Mouse (Mus musculus) limb, embryonic 15.5 days (tissue): ENCODE results near the gene Gprasp2. TPM values are rescaled to one million over a fixed set of nuclear protein-coding genes. Genes with fewer than 3 reads are reported as not detected.
"Not testable (repeated sequence)": the region's sequence is repeated elsewhere in the genome, so short reads cannot be mapped to it uniquely, and the experiment has no call there.

ENCODE experiments used
- ATAC-seq: fragments of 200-750 bp; cut with Nextera tagmentation; 2 replicates; pipeline ENCODE4 v1.8.0; 2017; ENCODE audit warnings: low read depth, moderate TSS enrichment; ENCODE audit not compliant: insufficient number of reproducible peaks, low FRiP score, low TSS enrichment
- H3K27ac ChIP-seq: fragments of 300-500 bp; sonication (generic); 2 replicates; pipeline ENCODE4 v1.5.1; 2015; ENCODE audit warnings: moderate library complexity, mild to moderate bottlenecking, inconsistent platforms
- H3K27me3 ChIP-seq: fragments of 300-500 bp; sonication (generic); 2 replicates; pipeline ENCODE4 v1.6.1; 2015; ENCODE audit warnings: inconsistent platforms
- H3K36me3 ChIP-seq: fragments of 300-500 bp; sonication (generic); 2 replicates; pipeline ENCODE4 v1.6.1; 2015; ENCODE audit warnings: inconsistent platforms
- H3K4me1 ChIP-seq: fragments of 300-500 bp; sonication (generic); 2 replicates; pipeline ENCODE4 v1.6.1; 2015; ENCODE audit warnings: inconsistent platforms
- H3K4me2 ChIP-seq: fragments of 300-500 bp; sonication (generic); 2 replicates; pipeline ENCODE4 v1.6.1; 2015; ENCODE audit warnings: mild to moderate bottlenecking, inconsistent platforms
- H3K4me3 ChIP-seq: fragments of 300-500 bp; sonication (generic); 2 replicates; pipeline ENCODE4 v1.5.1; 2015; ENCODE audit warnings: mild to moderate bottlenecking, inconsistent platforms
- H3K9ac ChIP-seq: fragments of 300-500 bp; sonication (generic); 2 replicates; pipeline ENCODE4 v1.6.1; 2015; ENCODE audit warnings: inconsistent platforms
- H3K9me3 ChIP-seq: fragments of 300-500 bp; sonication (generic); 2 replicates; pipeline ENCODE4 v1.6.1; 2016; ENCODE audit warnings: inconsistent platforms
- WGBS: fragments of 180-500 bp; shearing (Covaris S2); methylation state at CpG from one replicate; pipeline ENCODE4 v1.1.7; 2015; 5-methylcytosine and 5-hydroxymethylcytosine counted together
- polyA plus RNA-seq: library from polyadenylated mRNA; unstranded; fragments of >200 nt; fragmentation: Nextera tagmentation; extraction: Ambion mirVana; gene quantifications from 2 replicates; pipeline ENCODE4 v1.2.1, GENCODE M21; 2015

Gene Gprasp2
- polyA plus RNA-seq: 37.8 and 38.8 TPM in 2 replicates

GRCm38 (mm10) chrX:135838521-135839360 lies at the start of gene Gprasp2:
Gprasp2 (plus strand) TSS chrX:135839034.
- H3K9ac ChIP-seq: 0 out of 2 replicates have a peak within 1 kb of the TSS, but pooled peaks have one; percentile 23
- H3K4me3 ChIP-seq: peak within 1 kb of the TSS; percentile 51
- not testable (repeated sequence) for H3K27me3 ChIP-seq, H3K27ac ChIP-seq, H3K36me3 ChIP-seq, H3K9me3 ChIP-seq, H3K4me1 ChIP-seq
- H3K4me2 ChIP-seq: peak within 1 kb of the TSS; percentile 73
- ATAC-seq: peak; percentile 87
- 27% methylated on average over 23 of the region's 32 CpGs for WGBS

GRCm38 (mm10) chrX:135791536-135791935 lies 47.3 kb upstream of the Gprasp2 start:
- Histone ChIP-seq H3K4me2 (no peak overlapping the region), H3K4me3 (no peak overlapping the region), H3K27me3 (no peaks in the 10 kb centered on the region), H3K4me1 (no peaks in the 10 kb centered on the region), H3K9ac (no peak overlapping the region), H3K36me3 (no peaks in the 10 kb centered on the region), H3K9me3 (no peaks in the 10 kb centered on the region), H3K27ac (no peak overlapping the region)
- no peak for ATAC-seq

- WGBS: 55% methylated on average over 6 of the region's 6 CpGs
- Histone ChIP-seq H3K9ac (no peak overlapping the region), H3K27ac (peak overlapping the region; percentile 67), H3K4me2 (no peak overlapping the region), H3K4me1 (no peaks in the 10 kb centered on the region), H3K36me3 (no peaks in the 10 kb centered on the region), H3K27me3 (no peaks in the 10 kb centered on the region), H3K9me3 (no peaks in the 10 kb centered on the region), H3K4me3 (no peak overlapping the region)
- ATAC-seq: no peak
Measured at GRCm38 (mm10) chrX:135792326-135792725, 46.5 kb upstream of the Gprasp2 start.

DNA sequence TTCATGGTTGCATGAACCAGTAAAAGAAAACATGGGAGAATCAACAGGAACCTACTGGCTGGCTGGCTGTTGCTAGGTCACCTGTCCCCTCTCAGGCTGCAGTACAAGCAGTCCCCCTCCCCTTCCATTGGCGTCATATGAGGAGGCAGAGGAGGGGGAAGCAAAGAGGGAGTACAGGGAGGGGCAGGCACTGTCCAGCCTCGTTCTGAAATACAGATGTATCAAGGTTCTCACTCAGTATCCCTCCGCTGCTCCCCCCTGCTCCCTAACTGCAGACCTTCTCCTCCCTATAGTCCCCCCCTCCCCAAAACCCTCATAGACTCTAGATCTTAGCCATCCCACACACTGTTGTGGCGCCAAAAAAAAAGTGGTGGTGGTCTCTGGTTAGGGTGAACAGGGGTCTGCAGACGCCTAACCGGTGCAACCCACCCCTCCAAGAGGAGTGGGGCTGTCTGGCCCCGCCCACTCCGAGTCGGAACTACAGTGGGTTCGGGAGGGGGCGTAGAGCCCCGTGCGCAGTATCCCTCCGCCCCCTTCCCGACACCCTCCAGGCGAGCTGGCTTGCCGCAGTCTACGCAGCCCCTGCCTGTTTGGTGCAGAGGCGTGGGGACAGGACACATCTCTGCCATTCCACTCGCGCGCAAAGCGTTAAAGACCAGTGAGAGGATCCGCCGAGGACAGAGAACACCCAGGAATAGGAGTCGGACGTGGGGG lies 43.1 kb upstream of the Gprasp2 start:
- H3K4me3 ChIP-seq: peak overlapping the region; percentile 54
- not testable (repeated sequence) for H3K9me3 ChIP-seq, H3K36me3 ChIP-seq, H3K4me1 ChIP-seq, H3K27me3 ChIP-seq
- peak overlapping the region; percentile 39; the same call in 1 of the 2 replicates for H3K9ac ChIP-seq
- peak; percentile 90 for ATAC-seq
- peak overlapping the region; percentile 47; the same call in 1 of the 2 replicates for H3K27ac ChIP-seq
- peak overlapping the region; percentile 49 for H3K4me2 ChIP-seq
- WGBS: 20% methylated on average over 23 of the region's 27 CpGs

DNA sequence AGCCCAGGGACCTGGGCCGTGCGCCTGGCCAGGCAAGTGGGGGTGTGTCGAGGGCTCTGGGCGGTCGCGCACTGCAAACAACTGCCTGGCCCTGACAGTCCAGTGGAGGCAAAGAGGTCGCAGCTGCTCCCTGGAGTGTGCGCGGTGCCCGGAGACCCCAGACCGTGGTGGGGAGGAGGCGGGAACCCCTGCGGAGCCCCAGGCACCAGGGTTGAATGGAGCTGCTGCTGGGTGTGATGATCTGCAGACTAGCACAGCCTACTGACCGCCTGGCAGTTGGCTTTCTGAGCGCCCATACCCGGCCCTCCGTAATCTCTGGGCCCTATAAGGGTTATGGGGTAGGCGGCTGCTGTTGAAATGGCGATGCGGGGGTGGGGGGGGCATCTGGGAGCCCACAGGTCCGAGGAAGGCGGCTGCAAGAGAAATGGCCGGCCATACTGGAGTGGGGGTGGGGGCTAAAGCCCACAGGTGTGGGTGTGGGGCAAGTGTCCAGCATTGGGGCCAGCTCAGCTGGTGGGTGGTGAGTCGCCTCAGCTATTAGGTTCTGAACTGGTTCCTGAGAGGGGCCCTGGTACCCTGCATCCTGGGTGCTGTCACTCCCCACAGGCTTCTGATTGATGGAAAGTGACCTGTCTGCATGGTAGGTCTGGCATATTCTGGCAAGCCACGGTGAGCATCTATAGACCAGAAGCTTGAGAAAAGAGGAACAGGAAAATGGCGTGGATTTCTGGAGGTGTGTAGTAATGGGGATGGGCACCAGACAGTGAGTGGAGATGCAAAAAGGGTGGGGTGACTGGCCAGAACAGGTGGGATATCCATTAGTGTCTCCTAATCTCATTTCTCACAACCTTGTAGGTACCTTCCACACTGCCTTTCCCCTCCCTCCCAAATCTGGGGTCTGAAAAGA lies 42.3 kb upstream of the Gprasp2 start:
- peak; percentile 48; the same call in 1 of the 2 replicates for ATAC-seq
- H3K4me2 ChIP-seq: peak overlapping the region; percentile 49
- H3K27me3 ChIP-seq: not testable (repeated sequence)

DNA sequence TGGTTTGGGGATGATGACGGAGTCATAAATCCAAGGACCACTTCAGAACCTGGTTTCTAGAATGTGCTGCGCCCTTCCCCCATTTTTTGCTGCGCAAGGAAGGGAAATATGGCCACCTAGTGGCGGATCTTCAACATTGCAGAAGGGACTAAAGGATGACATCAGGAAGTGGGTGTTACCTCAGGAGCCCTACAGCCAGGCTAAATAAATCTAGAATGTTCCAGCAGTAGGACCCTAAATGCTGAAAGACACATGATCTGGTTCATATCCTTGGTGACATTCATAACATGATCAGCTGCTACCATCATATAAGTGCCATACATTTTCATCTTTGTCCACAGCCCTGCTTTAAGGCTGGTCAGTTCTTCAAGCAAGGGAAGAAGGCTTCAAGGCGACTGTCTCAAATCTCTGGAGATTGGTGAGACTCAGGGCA lies 41.6 kb upstream of the Gprasp2 start, which contains the start of gene Bhlhb9:
Bhlhb9 (plus strand) TSS at position 383 of the 433 bp plus-strand sequence.
- Histone ChIP-seq H3K9ac (peak within 1 kb of the TSS; percentile 39), H3K4me3 (peak within 1 kb of the TSS; percentile 54), H3K27ac (0 out of 2 replicates have a peak within 1 kb of the TSS, but pooled peaks have one; percentile 47), H3K4me2 (peak within 1 kb of the TSS; percentile 49)
- not testable (repeated sequence) for H3K36me3 ChIP-seq, ATAC-seq, H3K27me3 ChIP-seq, H3K9me3 ChIP-seq, H3K4me1 ChIP-seq
- WGBS: 22% methylated on average over 4 of the region's 5 CpGs

More for the DNA sequence above, 42.3 kb upstream of the Gprasp2 start:
- not testable (repeated sequence) for H3K36me3 ChIP-seq, H3K9me3 ChIP-seq, H3K4me1 ChIP-seq
- 24% methylated on average over 26 of the region's 26 CpGs for WGBS
- Histone ChIP-seq H3K4me3 (peak overlapping the region; percentile 54), H3K9ac (peak overlapping the region; percentile 39), H3K27ac (0 out of 2 replicates have a peak overlapping the region, but pooled peaks have one; percentile 47)

DNA sequence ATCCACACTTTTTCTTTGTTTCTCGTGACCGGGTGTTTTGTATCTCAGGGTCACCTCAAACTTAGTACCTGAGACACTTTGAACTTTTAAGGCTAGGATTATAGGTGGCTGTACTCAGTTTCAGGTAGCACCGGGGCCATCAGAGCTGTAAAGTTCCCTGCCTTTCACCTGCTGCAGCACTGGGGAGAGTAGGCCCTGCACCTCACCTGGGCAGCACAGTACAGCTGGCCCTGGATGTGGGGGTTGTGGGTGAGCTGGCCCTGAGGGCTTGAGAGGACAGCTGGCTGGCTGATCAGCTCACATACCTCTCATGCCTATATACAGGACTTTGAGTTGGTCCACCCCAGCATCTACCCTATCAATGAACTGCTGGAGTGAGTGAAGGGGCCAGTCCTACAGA lies 34.7 kb upstream of the Gprasp2 start:
- no peak overlapping the region for H3K9ac ChIP-seq
- H3K4me1 ChIP-seq: no peaks in the 10 kb centered on the region
- H3K27ac ChIP-seq: no peak overlapping the region
- WGBS: 92% methylated on average over 3 of the region's 3 CpGs
- no peaks in the 10 kb centered on the region for H3K27me3 ChIP-seq
- no peak for ATAC-seq
- 0 out of 2 replicates have a peak, but pooled peaks cover 6% of the 10 kb centered on the region for H3K36me3 ChIP-seq
- no peaks in the 10 kb centered on the region for H3K9me3 ChIP-seq
- H3K4me3 ChIP-seq: no peak overlapping the region
- H3K4me2 ChIP-seq: no peak overlapping the region

GRCm38 (mm10) chrX:135805780-135806179 lies 33.1 kb upstream of the Gprasp2 start:
- H3K27ac ChIP-seq: no peak overlapping the region
- H3K4me1 ChIP-seq: no peaks in the 10 kb centered on the region
- H3K36me3 ChIP-seq: 0 out of 2 replicates have a peak, but pooled peaks cover 2% of the 10 kb centered on the region
- no peaks in the 10 kb centered on the region for H3K9me3 ChIP-seq
- WGBS: 11% methylated on average over 1 of the region's 1 CpGs
- H3K9ac ChIP-seq: no peak overlapping the region
- no peak for ATAC-seq
- no peaks in the 10 kb centered on the region for H3K27me3 ChIP-seq
- no peak overlapping the region for H3K4me3 ChIP-seq
- no peak overlapping the region for H3K4me2 ChIP-seq

GRCm38 (mm10) chrX:135835896-135836295 lies 2.9 kb upstream of the Gprasp2 start:
- H3K4me1 ChIP-seq, H3K4me3 ChIP-seq, H3K36me3 ChIP-seq, H3K4me2 ChIP-seq, H3K9ac ChIP-seq, H3K27ac ChIP-seq, H3K9me3 ChIP-seq, H3K27me3 ChIP-seq, ATAC-seq: not testable (repeated sequence)
- WGBS: 38% methylated on average over 1 of the region's 1 CpGs

- H3K9ac ChIP-seq: no peak overlapping the region
- no peak for ATAC-seq
- H3K4me1 ChIP-seq: no peaks in the 10 kb centered on the region
- no peaks in the 10 kb centered on the region for H3K9me3 ChIP-seq
- WGBS: 58% methylated on average over 2 of the region's 2 CpGs
- H3K4me3 ChIP-seq: no peak overlapping the region
- no peak overlapping the region for H3K4me2 ChIP-seq
- no peaks in the 10 kb centered on the region; the same call in 1 of the 2 replicates for H3K27me3 ChIP-seq
- H3K27ac ChIP-seq: no peak overlapping the region
- no peaks in the 10 kb centered on the region for H3K36me3 ChIP-seq
Measured at GRCm38 (mm10) chrX:135837896-135838295, 938 bp upstream of the Gprasp2 start.
